Mouse (Mus musculus) skeletal muscle tissue, adult 2 months (tissue): ENCODE results near the gene Abhd17a.
A peak's percentile ranks its signal among the peaks of the same experiment; 100 is the strongest.

Source experiments
- DNase-seq: peaks from one replicate; pipeline ENCODE4 v3.0.0-alpha.2; 2012; ENCODE audit warnings: low read depth, low spot score

The Abhd17a gene

DNA sequence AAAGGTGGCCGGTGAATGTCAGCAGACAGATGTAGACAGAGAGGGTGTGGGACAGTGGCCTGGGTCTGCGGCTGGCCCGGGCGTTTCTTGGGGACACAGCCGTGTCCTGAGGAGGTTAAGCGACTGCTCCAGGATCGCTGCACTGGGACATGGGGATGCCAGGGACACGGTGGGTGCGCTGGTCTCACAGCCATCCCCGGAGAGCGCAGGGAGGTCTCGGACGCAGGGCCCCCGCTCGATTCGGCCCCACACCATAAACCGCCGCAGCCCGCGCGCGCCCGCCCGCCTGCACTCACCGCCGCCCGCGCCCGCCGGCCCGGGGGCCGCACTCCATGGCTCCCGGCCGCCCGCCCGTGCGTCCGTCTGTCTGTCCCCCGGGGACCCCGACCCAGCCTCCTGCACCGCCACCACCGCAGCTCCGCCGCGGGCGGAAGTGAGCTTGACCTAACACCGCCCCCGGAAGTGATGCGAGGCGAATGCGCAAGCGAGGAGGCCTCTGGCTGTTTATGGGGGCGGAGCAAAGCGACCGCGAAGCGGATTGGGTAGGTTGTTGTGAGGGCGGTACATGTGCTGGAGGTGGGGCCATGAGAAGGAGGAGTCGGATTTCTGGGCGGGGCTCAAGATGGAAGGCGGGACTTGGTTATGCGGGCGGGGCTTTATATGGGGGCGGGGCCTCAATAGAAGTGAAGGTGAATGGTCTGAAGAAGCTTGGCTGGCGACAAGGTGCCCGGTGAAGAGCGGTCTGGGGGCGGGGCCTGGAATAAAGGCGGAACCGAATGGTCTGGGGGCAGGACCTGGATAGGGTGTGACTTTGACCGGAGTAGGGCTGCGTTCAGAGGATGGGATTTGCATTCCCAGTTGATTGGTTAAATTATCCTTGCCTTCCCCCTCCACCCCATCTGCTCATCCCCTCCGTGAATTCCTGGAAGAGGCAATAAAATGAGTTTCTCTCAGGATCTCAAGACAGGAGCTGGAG is at the start of gene Abhd17a:
Abhd17a (minus strand) TSS at position 463 of the 976 bp plus-strand sequence.
- peak; percentile 98 for DNase-seq

GRCm38 (mm10) chr10:80635345-80635744 is 45.2 kb upstream of the Abhd17a start:
- DNase-seq = no peak

DNA sequence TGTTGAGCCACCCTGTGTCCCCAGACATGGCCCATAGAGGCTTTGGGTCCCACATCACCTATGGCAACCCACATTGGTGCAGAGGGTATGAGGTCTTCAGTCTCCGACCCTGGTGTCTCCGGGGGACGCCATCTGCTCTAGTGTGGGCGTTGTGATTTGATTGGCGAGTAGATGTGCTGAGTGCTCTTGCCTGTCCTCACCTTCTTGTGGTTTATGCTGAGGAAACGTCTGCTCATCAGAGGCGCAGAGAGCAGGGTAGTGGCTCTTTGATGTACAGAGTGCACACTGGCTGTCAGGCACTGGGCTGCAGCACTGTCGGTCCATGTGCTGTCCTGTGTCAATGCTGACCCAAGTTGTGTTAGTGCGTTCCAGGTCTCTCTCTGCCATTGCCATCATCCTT is 38.8 kb upstream of the Abhd17a start:
- DNase-seq = no peak

GRCm38 (mm10) chr10:80627685-80628084 is 37.5 kb upstream of the Abhd17a start:
- peak; percentile 37 for DNase-seq

- DNase-seq = no peak
Observed at GRCm38 (mm10) chr10:80625764-80626163, 35.6 kb upstream of the Abhd17a start.

GRCm38 (mm10) chr10:80623457-80624191 is 33.5 kb upstream of the Abhd17a start:
- DNase-seq = peak; percentile 47

- DNase-seq = peak; percentile 43
Observed at GRCm38 (mm10) chr10:80622661-80623456, 32.7 kb upstream of the Abhd17a start, which contains the start of gene Csnk1g2. TSS of gene Csnk1g2 (plus strand) at chr10:80622838.

DNA sequence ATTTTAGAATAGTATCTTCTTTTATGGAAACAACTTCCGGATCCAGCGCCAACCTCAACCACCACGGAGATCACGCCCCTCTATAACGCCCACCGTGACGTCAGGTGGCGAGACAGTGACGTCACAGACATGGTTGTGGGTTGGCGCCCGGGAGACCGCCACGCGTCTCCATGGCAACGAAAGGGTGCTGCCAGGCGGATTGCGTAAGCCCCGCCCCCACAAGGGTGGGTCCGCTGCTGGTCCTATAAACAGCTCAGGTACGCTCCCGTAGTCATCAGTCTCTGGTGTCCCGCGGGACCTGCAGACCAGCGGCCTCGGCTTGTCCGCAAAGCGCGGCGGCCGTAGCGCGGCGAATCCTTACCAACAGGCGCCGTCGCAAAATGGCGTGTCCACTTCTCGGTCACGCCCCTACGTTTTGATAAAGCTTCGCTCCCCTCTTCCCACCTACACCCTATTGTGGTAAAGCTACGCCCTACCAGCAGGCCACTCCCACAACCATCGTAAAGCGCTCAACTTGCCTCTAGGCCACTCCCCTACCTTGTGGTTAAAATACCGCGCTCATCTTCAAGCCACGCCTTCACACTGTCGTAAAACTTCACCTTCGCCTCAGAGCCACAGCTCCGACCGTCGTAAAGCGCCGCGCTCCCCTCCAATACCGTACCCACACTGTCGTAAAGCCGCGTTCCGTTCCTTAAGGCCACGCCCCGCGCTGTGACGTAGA is 32.0 kb upstream of the Abhd17a start:
- DNase-seq = peak; percentile 100

DNA sequence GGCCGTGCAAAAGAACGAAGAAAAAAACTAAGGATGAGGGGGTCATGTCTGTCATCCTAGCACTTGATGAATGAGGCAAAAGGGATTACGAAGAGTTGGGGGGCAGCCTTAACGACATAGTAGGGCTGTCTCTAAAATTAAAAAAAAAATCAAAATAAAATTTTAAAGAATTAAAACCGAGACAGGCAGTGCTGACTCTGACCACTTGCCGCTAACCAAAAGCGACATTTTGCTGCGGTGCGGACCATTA is 31.5 kb upstream of the Abhd17a start:
- DNase-seq = no peak

- no peak for DNase-seq
Observed at GRCm38 (mm10) chr10:80620796-80621689, 30.9 kb upstream of the Abhd17a start.

DNA sequence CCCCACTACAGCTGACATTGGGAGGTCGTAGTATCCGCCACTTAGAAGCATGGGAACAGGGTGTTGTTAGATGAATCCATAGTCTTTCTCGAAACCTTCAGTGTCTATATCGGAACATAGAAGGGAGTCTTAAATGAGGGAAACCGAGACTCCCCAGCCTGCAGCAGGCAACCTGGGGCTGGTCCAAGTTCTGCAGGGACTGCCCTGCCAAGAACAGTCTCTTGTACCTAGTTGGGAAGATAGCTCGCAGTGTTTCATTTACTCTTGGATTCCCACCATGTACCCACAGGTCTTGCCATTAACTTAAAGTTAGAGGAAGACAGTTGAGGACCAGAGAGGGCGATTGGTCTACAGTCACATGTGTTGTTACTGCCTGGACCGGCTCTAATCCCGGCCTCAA is 30.2 kb upstream of the Abhd17a start:
- DNase-seq = no peak

DNA sequence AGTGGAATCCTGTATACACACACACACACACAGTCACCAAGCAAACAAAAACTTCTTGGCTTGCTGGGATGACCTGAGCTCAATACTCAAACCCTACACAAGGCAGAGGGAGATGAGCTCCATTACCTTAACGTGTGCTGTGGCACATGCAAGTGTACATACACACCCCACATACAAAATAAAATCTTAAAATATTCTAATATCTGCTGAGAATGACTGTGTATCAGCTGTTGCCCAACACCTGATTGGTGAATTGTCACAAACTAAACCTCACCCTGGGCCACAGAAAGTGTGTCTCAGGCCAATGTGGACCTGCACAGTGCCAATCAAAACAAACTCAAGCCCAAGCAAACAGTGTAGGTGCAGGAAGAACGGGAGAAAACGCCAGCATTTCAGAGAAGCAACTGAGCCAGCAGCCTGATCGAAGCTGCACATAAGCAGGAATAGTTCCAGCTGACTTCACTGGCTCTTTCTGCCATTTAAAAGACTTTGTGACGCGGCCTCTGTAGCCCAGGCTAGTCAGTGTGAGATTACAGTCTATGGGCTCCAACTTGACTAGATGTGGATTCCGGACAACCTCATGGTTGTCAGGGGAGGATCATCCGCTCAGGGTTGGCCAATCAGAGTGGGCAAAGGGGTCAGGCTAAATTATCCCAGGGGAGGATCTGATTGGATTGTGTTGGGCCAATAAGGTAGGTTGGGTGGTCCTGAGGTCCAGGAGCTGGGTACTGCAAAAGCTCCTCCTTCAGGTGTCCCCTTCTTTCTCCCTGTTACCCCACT is 29.5 kb upstream of the Abhd17a start:
- DNase-seq = no peak

GRCm38 (mm10) chr10:80618181-80618580 is 28.0 kb upstream of the Abhd17a start:
- peak; percentile 52 for DNase-seq

DNA sequence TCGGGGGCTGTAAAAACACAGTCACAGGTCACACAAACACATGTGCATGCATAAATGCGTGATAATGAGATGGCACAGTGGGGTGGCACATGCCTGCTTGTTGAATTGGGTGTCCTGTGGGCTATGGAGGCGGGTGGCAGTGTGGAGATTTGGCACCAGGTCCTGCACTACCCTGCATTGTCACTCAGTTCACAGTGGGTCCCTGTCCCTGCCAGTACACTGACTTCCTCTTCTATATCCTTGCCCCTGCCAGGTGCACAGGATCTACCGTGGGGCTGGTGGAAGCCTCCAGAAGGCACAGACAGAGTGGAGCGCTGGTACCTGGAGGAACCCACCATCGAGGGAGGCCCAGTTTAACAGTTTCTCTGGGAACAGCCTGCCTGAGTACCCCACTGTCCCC is 24.2 kb upstream of the Abhd17a start:
- no peak for DNase-seq

GRCm38 (mm10) chr10:80613821-80614220 is 23.7 kb upstream of the Abhd17a start:
- DNase-seq = no peak

- no peak for DNase-seq
Observed at GRCm38 (mm10) chr10:80611905-80612304, 21.8 kb upstream of the Abhd17a start.

DNA sequence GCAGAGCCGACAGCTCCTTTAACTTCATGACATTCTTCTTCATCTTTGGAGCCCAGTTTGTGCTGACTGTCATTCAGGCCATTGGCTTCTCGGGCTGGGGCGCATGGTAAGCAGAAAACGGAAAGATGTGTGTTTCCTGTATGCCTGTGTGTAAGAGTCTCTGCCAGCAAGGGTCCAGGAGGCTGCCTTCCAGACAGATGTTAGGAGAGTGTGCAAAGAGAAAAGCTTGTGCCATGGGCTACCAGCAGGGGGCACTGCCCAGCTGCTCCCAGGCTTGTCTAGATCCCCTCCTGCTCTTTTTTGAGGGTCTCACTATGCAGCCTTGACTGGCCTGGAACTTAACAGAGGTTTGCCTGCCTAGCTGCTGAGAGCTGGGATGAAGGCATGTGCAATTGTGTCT is 20.9 kb upstream of the Abhd17a start:
- no peak for DNase-seq

- no peak for DNase-seq
Observed at GRCm38 (mm10) chr10:80610116-80610785, 20.1 kb upstream of the Abhd17a start.
